Mouse (Mus musculus) forebrain, embryonic 10.5 days (tissue): ENCODE measurements around the gene Tubb4b. TPM values are rescaled to one million over a fixed set of nuclear protein-coding genes. Genes with fewer than 3 reads are reported as not detected.

Source experiments
- DNase-seq: peaks from one replicate; pipeline ENCODE4 v3.0.0-alpha.2; 2017; ENCODE audit warnings: low spot score; ENCODE audit errors: extremely low spot score
- H3K27ac ChIP-seq: fragments of 300-500 bp; sonication (generic); 2 replicates; pipeline ENCODE4 v1.5.1; 2016; ENCODE audit warnings: mild to moderate bottlenecking
- H3K27me3 ChIP-seq: fragments of 300-500 bp; sonication (generic); 2 replicates; pipeline ENCODE4 v1.6.1; 2016; ENCODE audit warnings: mild to moderate bottlenecking; ENCODE audit not compliant: poor library complexity, severe bottlenecking
- H3K36me3 ChIP-seq: fragments of 300-500 bp; sonication (generic); replicated peaks from 2 replicates; pipeline ENCODE4 v1.6.1; 2016; ENCODE audit warnings: mild to moderate bottlenecking, moderate library complexity
- H3K4me1 ChIP-seq: fragments of 300-500 bp; sonication (generic); 2 replicates; pipeline ENCODE4 v1.6.1; 2016
- H3K4me3 ChIP-seq: fragments of 300-500 bp; sonication (generic); 2 replicates; pipeline ENCODE4 v1.5.1; 2016; ENCODE audit warnings: mild to moderate bottlenecking, moderate library complexity
- H3K9me3 ChIP-seq: fragments of 300-500 bp; sonication (generic); 2 replicates; pipeline ENCODE4 v1.6.1; 2016; ENCODE audit warnings: mild to moderate bottlenecking, moderate library complexity
- WGBS: fragments of 180-500 bp; shearing (Covaris S2); methylation state at CpG from one replicate; pipeline ENCODE4 v1.1.7; 2016; 5-methylcytosine and 5-hydroxymethylcytosine counted together
- polyA plus RNA-seq: library from polyadenylated mRNA; unstranded; fragments of >200 nt; fragmentation: Nextera tagmentation; extraction: Ambion mirVana; gene quantifications from 2 replicates; pipeline ENCODE4 v1.2.1, GENCODE M21; 2016

Gene Tubb4b
- polyA plus RNA-seq, 1 experiment from 2014 or later, result 780 TPM

DNA sequence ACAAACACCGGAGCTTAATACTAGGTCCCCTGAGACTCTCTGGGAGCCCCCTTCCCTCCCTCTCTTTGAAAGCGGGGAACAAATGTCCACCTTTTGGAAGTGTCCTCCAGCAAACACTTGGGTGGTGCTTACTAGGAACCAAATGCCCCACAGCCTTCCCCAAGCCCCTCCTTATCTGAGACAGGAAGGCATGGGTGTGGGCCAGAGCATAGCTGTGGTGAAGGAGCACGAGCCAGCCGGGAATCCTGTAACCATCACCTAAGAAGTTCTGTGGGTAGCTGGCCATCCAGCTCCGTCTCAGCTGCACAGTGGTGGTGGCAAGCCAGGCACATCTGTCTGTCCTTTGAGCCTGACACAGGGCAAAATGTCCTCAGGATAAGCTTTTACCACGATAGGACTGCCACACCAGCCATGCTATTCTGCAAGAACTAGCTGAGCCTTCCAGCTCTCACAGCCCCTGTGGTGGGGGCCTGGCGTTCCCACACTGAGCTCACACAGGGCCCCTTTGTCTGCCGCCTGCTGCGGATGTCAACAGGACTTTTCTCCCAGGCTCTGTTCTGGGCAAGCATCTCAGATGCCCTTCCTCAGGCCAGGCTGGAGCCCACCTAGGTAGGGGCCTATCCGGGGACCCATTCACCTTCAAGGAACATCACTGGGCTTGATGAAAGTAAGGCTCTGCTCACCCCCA lies 46.1 kb downstream of the Tubb4b start:
- peak overlapping the region; percentile 39 for H3K4me3 ChIP-seq
- H3K27me3 ChIP-seq, result peaks cover 67% of the 10 kb centered on the region
- H3K36me3 ChIP-seq, result peaks cover 3% of the 10 kb centered on the region
- DNase-seq, result no peak
- H3K27ac ChIP-seq, result peak overlapping the region; percentile 85
- 22% methylated on average over 10 of the region's 10 CpGs for WGBS
- H3K9me3 ChIP-seq, result no peaks in the 10 kb centered on the region
- H3K4me1 ChIP-seq, result peaks cover 89% of the 10 kb centered on the region

GRCm38 (mm10) chr2:25177685-25178084 lies 46.8 kb downstream of the Tubb4b start:
- 4% methylated on average over 6 of the region's 6 CpGs for WGBS
- peaks cover 61% of the 10 kb centered on the region for H3K27me3 ChIP-seq
- H3K36me3 ChIP-seq, result no peaks in the 10 kb centered on the region
- H3K9me3 ChIP-seq, result no peaks in the 10 kb centered on the region
- peaks cover 89% of the 10 kb centered on the region for H3K4me1 ChIP-seq
- peak overlapping the region; percentile 85 for H3K27ac ChIP-seq
- peak overlapping the region; percentile 39 for H3K4me3 ChIP-seq
- peak; percentile 67 for DNase-seq

DNA sequence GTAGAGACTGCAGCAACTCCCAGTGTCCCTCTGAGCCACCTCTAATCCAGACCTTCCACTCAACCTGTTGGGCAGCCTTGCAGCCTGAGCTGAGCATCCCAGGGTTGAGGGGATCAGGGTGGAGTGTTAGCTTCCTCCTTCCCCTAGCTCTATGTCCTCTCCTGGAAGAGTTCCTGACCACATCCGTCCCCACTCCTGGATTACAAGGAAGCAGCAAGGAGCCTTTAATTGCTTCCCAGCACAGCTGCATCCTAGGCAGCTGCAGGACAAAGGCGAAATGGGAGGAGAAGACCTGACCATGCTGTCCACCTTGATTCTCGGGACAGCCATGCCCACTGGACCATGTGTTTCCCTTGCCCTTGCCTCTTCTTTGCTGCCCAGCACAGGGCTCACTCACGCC lies 47.4 kb downstream of the Tubb4b start:
- H3K4me3 ChIP-seq, result peak overlapping the region; percentile 39
- H3K9me3 ChIP-seq, result no peaks in the 10 kb centered on the region
- WGBS, result 31% methylated on average over 4 of the region's 4 CpGs
- H3K27me3 ChIP-seq, result peaks cover 59% of the 10 kb centered on the region
- no peak for DNase-seq
- H3K4me1 ChIP-seq, result peaks cover 89% of the 10 kb centered on the region
- peak overlapping the region; percentile 85 for H3K27ac ChIP-seq
- H3K36me3 ChIP-seq, result no peaks in the 10 kb centered on the region

GRCm38 (mm10) chr2:25176573-25176972 lies 47.9 kb downstream of the Tubb4b start:
- peaks cover 91% of the 10 kb centered on the region for H3K4me1 ChIP-seq
- H3K9me3 ChIP-seq, result no peaks in the 10 kb centered on the region
- no peak for DNase-seq
- peaks cover 58% of the 10 kb centered on the region for H3K27me3 ChIP-seq
- peak overlapping the region; percentile 85 for H3K27ac ChIP-seq
- peak overlapping the region; percentile 39 for H3K4me3 ChIP-seq
- WGBS, result 73% methylated on average over 6 of the region's 6 CpGs
- H3K36me3 ChIP-seq, result no peaks in the 10 kb centered on the region

GRCm38 (mm10) chr2:25175690-25176078 lies 48.8 kb downstream of the Tubb4b start:
- no peak for DNase-seq
- Histone ChIP-seq H3K36me3 (no peaks in the 10 kb centered on the region), H3K27ac (peak overlapping the region; percentile 97), H3K27me3 (peaks cover 49% of the 10 kb centered on the region), H3K9me3 (no peaks in the 10 kb centered on the region), H3K4me3 (no peak overlapping the region), H3K4me1 (peaks cover 91% of the 10 kb centered on the region)
- 77% methylated on average over 4 of the region's 4 CpGs for WGBS

GRCm38 (mm10) chr2:25174866-25175689 lies 49.4 kb downstream of the Tubb4b start:
- no peaks in the 10 kb centered on the region for H3K9me3 ChIP-seq
- H3K36me3 ChIP-seq, result no peaks in the 10 kb centered on the region
- DNase-seq, result no peak
- peak overlapping the region; percentile 97 for H3K27ac ChIP-seq
- WGBS, result 50% methylated on average over 7 of the region's 7 CpGs
- H3K4me3 ChIP-seq, result no peak overlapping the region
- peaks cover 91% of the 10 kb centered on the region for H3K4me1 ChIP-seq
- H3K27me3 ChIP-seq, result peaks cover 44% of the 10 kb centered on the region

DNA sequence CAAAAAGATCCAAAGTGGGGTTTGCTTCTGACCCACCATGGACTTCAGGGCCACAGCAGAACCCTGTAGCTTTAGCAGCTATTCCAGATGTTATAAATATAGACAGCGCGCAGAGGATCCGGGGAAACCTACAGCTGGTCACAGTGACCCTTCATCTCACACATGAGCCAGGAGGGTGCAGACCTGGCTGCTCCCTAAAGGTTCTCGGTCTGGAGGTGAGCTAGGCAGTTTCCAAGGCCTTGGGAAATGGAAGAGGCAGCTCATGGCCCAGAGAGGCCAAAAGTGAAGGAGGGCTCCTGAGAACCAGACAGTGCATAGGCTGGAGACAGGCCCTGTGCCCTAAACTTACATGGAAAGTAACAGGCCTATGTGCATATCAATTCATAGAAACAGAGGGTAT lies 50.7 kb downstream of the Tubb4b start:
- peaks cover 31% of the 10 kb centered on the region for H3K27me3 ChIP-seq
- no peaks in the 10 kb centered on the region for H3K36me3 ChIP-seq
- WGBS, result 91% methylated on average over 4 of the region's 4 CpGs
- H3K4me1 ChIP-seq, result peaks cover 91% of the 10 kb centered on the region
- DNase-seq, result no peak
- H3K27ac ChIP-seq, result peak overlapping the region; percentile 97; the same call in 1 of the 2 replicates
- no peak overlapping the region for H3K4me3 ChIP-seq
- no peaks in the 10 kb centered on the region for H3K9me3 ChIP-seq

DNA sequence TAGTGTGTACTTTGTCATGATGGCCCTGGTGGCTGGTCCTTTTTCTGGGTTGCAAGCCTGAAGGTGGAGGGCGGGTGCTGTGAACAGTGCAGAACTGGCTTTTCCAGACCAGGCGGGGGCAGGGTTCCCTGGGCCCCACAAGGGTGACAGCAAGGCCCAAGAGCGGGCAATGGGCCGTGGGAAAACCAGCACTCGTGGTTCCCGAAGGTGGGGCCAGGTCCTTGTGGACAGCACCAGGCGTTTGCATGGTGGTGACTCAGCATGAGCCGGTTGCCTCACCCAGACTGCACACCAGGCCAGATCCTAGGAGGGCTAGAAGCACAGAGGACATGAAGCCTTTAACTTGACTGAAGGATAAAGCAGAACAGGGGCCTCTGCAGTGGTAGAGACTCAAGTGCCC lies 51.9 kb downstream of the Tubb4b start:
- Histone ChIP-seq H3K27ac (peak overlapping the region; percentile 97; the same call in 1 of the 2 replicates), H3K4me1 (peaks cover 91% of the 10 kb centered on the region), H3K36me3 (no peaks in the 10 kb centered on the region)

More for the DNA sequence above, 51.9 kb downstream of the Tubb4b start:
- DNase-seq, result no peak
- WGBS, result 74% methylated on average over 8 of the region's 8 CpGs
- Histone ChIP-seq H3K27me3 (peaks cover 19% of the 10 kb centered on the region), H3K9me3 (no peaks in the 10 kb centered on the region), H3K4me3 (no peak overlapping the region)

Other genes with a start within 250 kb of the Tubb4b start
- gene Mrpl41, start 249.6 kb downstream of the Tubb4b start, polyA plus RNA-seq, result 121 and 124 TPM in 2 replicates
- gene Pnpla7, start 248.7 kb downstream of the Tubb4b start, polyA plus RNA-seq, result 4.5 and 5.3 TPM in 2 replicates
- 62.7 and 64.7 TPM in 2 replicates for gene Nsmf, start 170.3 kb downstream of the Tubb4b start, polyA plus RNA-seq
- not detected in 2 replicates for gene Entpd8, start 144.4 kb downstream of the Tubb4b start, polyA plus RNA-seq
- 0.26 and 0.29 TPM in 2 replicates for gene Noxa1, start 129.6 kb downstream of the Tubb4b start, polyA plus RNA-seq
- 37.4 and 40.7 TPM in 2 replicates for gene Nrarp, start 43.9 kb downstream of the Tubb4b start, polyA plus RNA-seq
- 1.3 and 1.5 TPM in 2 replicates for gene Tor4a, start 27.8 kb downstream of the Tubb4b start, polyA plus RNA-seq
- 128 and 130 TPM in 2 replicates for gene Nelfb, start 13.2 kb downstream of the Tubb4b start, polyA plus RNA-seq
- not detected in 2 replicates for gene Stpg3, start 10.1 kb downstream of the Tubb4b start, polyA plus RNA-seq
- gene Fam166a, start 6.0 kb downstream of the Tubb4b start, polyA plus RNA-seq, result 0.67 and 0.80 TPM in 2 replicates
- gene Slc34a3, start 9.7 kb upstream of the Tubb4b start, polyA plus RNA-seq, result not detected in 2 replicates
- gene Rnf224, start 12.1 kb upstream of the Tubb4b start, polyA plus RNA-seq, result not detected in 2 replicates
- gene Rnf208, start 17.6 kb upstream of the Tubb4b start, polyA plus RNA-seq, result 23.3 and 26.5 TPM in 2 replicates
- gene Cysrt1, start 17.8 kb upstream of the Tubb4b start, polyA plus RNA-seq, result 0.18 and 0.22 TPM in 2 replicates
- 6.9 and 7.0 TPM in 2 replicates for gene AL732309.1, start 22.2 kb upstream of the Tubb4b start, polyA plus RNA-seq
- gene Tmem203, start 30.7 kb upstream of the Tubb4b start, polyA plus RNA-seq, result 15.9 and 17.9 TPM in 2 replicates
- 6.5 and 8.3 TPM in 2 replicates for gene Tprn, start 37.9 kb upstream of the Tubb4b start, polyA plus RNA-seq
- gene Ssna1, start 47.7 kb upstream of the Tubb4b start, polyA plus RNA-seq, result 231 and 247 TPM in 2 replicates
- 136 and 142 TPM in 2 replicates for gene Anapc2, start 47.8 kb upstream of the Tubb4b start, polyA plus RNA-seq
- gene Tmem210, start 63.4 kb upstream of the Tubb4b start, polyA plus RNA-seq, result not detected in 2 replicates
- gene Lrrc26, start 65.2 kb upstream of the Tubb4b start, polyA plus RNA-seq, result not detected in 2 replicates
- 0.87 and 1.3 TPM in 2 replicates for gene Grin1, start 94.5 kb upstream of the Tubb4b start, polyA plus RNA-seq
- gene Man1b1, start 107.6 kb upstream of the Tubb4b start, polyA plus RNA-seq, result 53.5 and 58.9 TPM in 2 replicates
- gene Dpp7, start 131.7 kb upstream of the Tubb4b start, polyA plus RNA-seq, result 17.6 and 21.8 TPM in 2 replicates
- gene Uap1l1, start 141.0 kb upstream of the Tubb4b start, polyA plus RNA-seq, result 7.3 and 7.9 TPM in 2 replicates
- 93.7 and 96.1 TPM in 2 replicates for gene Sapcd2, start 147.6 kb upstream of the Tubb4b start, polyA plus RNA-seq
- 0.11 TPM in 1 of 2 replicates, not detected in the other for gene Entpd2, start 171.2 kb upstream of the Tubb4b start, polyA plus RNA-seq
- 53.4 and 62.2 TPM in 2 replicates for gene Npdc1, start 174.6 kb upstream of the Tubb4b start, polyA plus RNA-seq
- gene Fut7, start 198.6 kb upstream of the Tubb4b start, polyA plus RNA-seq, result not detected in 2 replicates
- gene Abca2, start 204.0 kb upstream of the Tubb4b start, polyA plus RNA-seq, result 8.8 and 9.0 TPM in 2 replicates
- 0.57 TPM in 2 replicates for gene Clic3, start 232.1 kb upstream of the Tubb4b start, polyA plus RNA-seq
- 12.4 and 15.5 TPM in 2 replicates for gene Paxx, start 236.4 kb upstream of the Tubb4b start, polyA plus RNA-seq
- 0.31 TPM in 1 of 2 replicates, not detected in the other for gene Ptgds, start 245.3 kb upstream of the Tubb4b start, polyA plus RNA-seq